Mouse (Mus musculus) liver, embryonic 16.5 days (tissue): ENCODE measurements around the gene Klhl2. TPM values are rescaled to one million over a fixed set of nuclear protein-coding genes. Genes with fewer than 3 reads are reported as not detected.
A peak's percentile ranks its signal among the peaks of the same experiment; 100 is the strongest.

Source experiments
- ATAC-seq: fragments of 200-750 bp; cut with Nextera tagmentation; 2 replicates; pipeline ENCODE4 v1.8.0; 2017; ENCODE audit warnings: low read depth, mild to moderate bottlenecking, moderate number of reproducible peaks, moderate library complexity
- H3K27ac ChIP-seq: fragments of 300-500 bp; sonication (generic); 2 replicates; pipeline ENCODE4 v1.5.1; 2014; ENCODE audit warnings: mild to moderate bottlenecking, low read length
- H3K27me3 ChIP-seq: fragments of 300-500 bp; sonication (generic); 2 replicates; pipeline ENCODE4 v1.6.1; 2014; ENCODE audit warnings: low read depth, low read length, mixed read lengths; ENCODE audit not compliant: control insufficient read depth, insufficient read depth
- H3K36me3 ChIP-seq: fragments of 300-500 bp; sonication (generic); 2 replicates; pipeline ENCODE4 v1.6.1; 2014; ENCODE audit warnings: mild to moderate bottlenecking; ENCODE audit not compliant: control insufficient read depth, insufficient read depth
- H3K4me1 ChIP-seq: fragments of 300-500 bp; sonication (generic); 2 replicates; pipeline ENCODE4 v1.6.1; 2014; ENCODE audit warnings: low read depth, low read length, mixed read lengths; ENCODE audit not compliant: control insufficient read depth
- H3K4me2 ChIP-seq: fragments of 300-500 bp; sonication (generic); 2 replicates; pipeline ENCODE4 v1.6.1; 2014; ENCODE audit warnings: low read depth, low read length, mixed read lengths
- H3K4me3 ChIP-seq: fragments of 300-500 bp; sonication (generic); 2 replicates; pipeline ENCODE4 v1.5.1; 2014; ENCODE audit warnings: low read depth, mild to moderate bottlenecking, low read length
- H3K9ac ChIP-seq: fragments of 300-500 bp; sonication (generic); 2 replicates; pipeline ENCODE4 v1.6.1; 2014; ENCODE audit warnings: low read depth, low read length
- H3K9me3 ChIP-seq: fragments of 300-500 bp; sonication (generic); replicated peaks from 2 replicates; pipeline ENCODE4 v1.6.1; 2016; ENCODE audit warnings: low read length; ENCODE audit not compliant: control insufficient read depth
- WGBS: fragments of 180-500 bp; shearing (Covaris S2); extraction: QIAGEN DNeasy Blood & Tissue Kit; methylation state at CpG from one replicate; pipeline ENCODE4 v1.1.7; 2014; ENCODE audit not compliant: insufficient replicate concordance; 5-methylcytosine and 5-hydroxymethylcytosine counted together
- polyA plus RNA-seq: library from polyadenylated mRNA; unstranded; fragments of >200 nt; fragmentation: Nextera tagmentation; extraction: Ambion mirVana; gene quantifications from 2 replicates; pipeline ENCODE4 v1.2.1, GENCODE M21; 2015

Gene Klhl2
- polyA plus RNA-seq, 1 experiment from 2014 or later, result 1.4 TPM

- WGBS, result 15% methylated on average over 1 of the region's 1 CpGs
- no peaks in the 10 kb centered on the region for H3K9me3 ChIP-seq
- ATAC-seq, result no peak
- no peak overlapping the region for H3K4me2 ChIP-seq
- H3K4me1 ChIP-seq, result no peaks in the 10 kb centered on the region
- no peaks in the 10 kb centered on the region for H3K36me3 ChIP-seq
- H3K4me3 ChIP-seq, result no peak overlapping the region
- H3K9ac ChIP-seq, result no peak overlapping the region
- no peak overlapping the region for H3K27ac ChIP-seq
- H3K27me3 ChIP-seq, result no peaks in the 10 kb centered on the region
Measured at GRCm38 (mm10) chr8:64711544-64711943, 138.3 kb downstream of the Klhl2 start.

GRCm38 (mm10) chr8:64707481-64707880 lies 142.3 kb downstream of the Klhl2 start:
- Histone ChIP-seq H3K4me3 (no peak overlapping the region), H3K9me3 (no peaks in the 10 kb centered on the region), H3K27me3 (no peaks in the 10 kb centered on the region), H3K36me3 (no peaks in the 10 kb centered on the region), H3K27ac (no peak overlapping the region), H3K4me2 (no peak overlapping the region), H3K9ac (no peak overlapping the region), H3K4me1 (no peaks in the 10 kb centered on the region)
- no peak for ATAC-seq

- WGBS, result 54% methylated on average over 1 of the region's 1 CpGs
- H3K9me3 ChIP-seq, result no peaks in the 10 kb centered on the region
- no peaks in the 10 kb centered on the region for H3K36me3 ChIP-seq
- ATAC-seq, result no peak
- no peak overlapping the region for H3K27ac ChIP-seq
- no peak overlapping the region for H3K4me3 ChIP-seq
- no peaks in the 10 kb centered on the region for H3K27me3 ChIP-seq
- no peak overlapping the region for H3K4me2 ChIP-seq
- no peaks in the 10 kb centered on the region for H3K4me1 ChIP-seq
- H3K9ac ChIP-seq, result no peak overlapping the region
Measured at GRCm38 (mm10) chr8:64703191-64703590, 146.6 kb downstream of the Klhl2 start.

- Histone ChIP-seq H3K36me3 (no peaks in the 10 kb centered on the region), H3K4me2 (peak within 1 kb of the TSS; percentile 57), H3K4me1 (no peaks in the 10 kb centered on the region), H3K4me3 (peak within 1 kb of the TSS; percentile 41), H3K27ac (no peak within 1 kb of the TSS), H3K9ac (no peak within 1 kb of the TSS), H3K9me3 (no peaks in the 10 kb centered on the region), H3K27me3 (peaks cover 30% of the 10 kb centered on the region)
- WGBS, result under 1% methylated on average over 49 of the region's 54 CpGs
- ATAC-seq, result peak; percentile 76
Measured at GRCm38 (mm10) chr8:64692651-64693201, 157.1 kb downstream of the Klhl2 start, which contains the start of gene Cpe. Cpe (minus strand) TSS chr8:64693054.

GRCm38 (mm10) chr8:64691591-64692401 lies 158.0 kb downstream of the Klhl2 start:
- Histone ChIP-seq H3K36me3 (no peaks in the 10 kb centered on the region), H3K27ac (no peak overlapping the region), H3K4me3 (no peak overlapping the region), H3K4me2 (no peak overlapping the region; the same call in 1 of the 2 replicates), H3K27me3 (peaks cover 30% of the 10 kb centered on the region), H3K4me1 (no peaks in the 10 kb centered on the region), H3K9me3 (no peaks in the 10 kb centered on the region), H3K9ac (no peak overlapping the region)
- 18% methylated on average over 16 of the region's 16 CpGs for whole genome bisulfite sequencing
- ATAC-seq, result no peak

GRCm38 (mm10) chr8:64690845-64691244 lies 159.0 kb downstream of the Klhl2 start:
- Histone ChIP-seq H3K4me1 (no peaks in the 10 kb centered on the region), H3K4me3 (no peak overlapping the region), H3K4me2 (no peak overlapping the region), H3K27ac (no peak overlapping the region), H3K36me3 (no peaks in the 10 kb centered on the region), H3K27me3 (peaks cover 30% of the 10 kb centered on the region), H3K9ac (no peak overlapping the region), H3K9me3 (no peaks in the 10 kb centered on the region)
- ATAC-seq, result no peak
- WGBS, result 68% methylated on average over 6 of the region's 6 CpGs

GRCm38 (mm10) chr8:64690306-64690705 lies 159.5 kb downstream of the Klhl2 start:
- no peak overlapping the region for H3K27ac ChIP-seq
- H3K4me1 ChIP-seq, result no peaks in the 10 kb centered on the region
- no peaks in the 10 kb centered on the region for H3K9me3 ChIP-seq
- ATAC-seq, result no peak
- H3K9ac ChIP-seq, result no peak overlapping the region
- H3K4me3 ChIP-seq, result no peak overlapping the region
- H3K27me3 ChIP-seq, result peaks cover 30% of the 10 kb centered on the region
- H3K4me2 ChIP-seq, result no peak overlapping the region
- no peaks in the 10 kb centered on the region for H3K36me3 ChIP-seq
- 63% methylated on average over 6 of the region's 6 CpGs for WGBS

Other genes with a start within 250 kb of the Klhl2 start
- 2.9 and 4.3 TPM in 2 replicates for gene Cpe, start 157.0 kb downstream of the Klhl2 start, polyA plus RNA-seq
- gene Msmo1, start 116.2 kb downstream of the Klhl2 start, polyA plus RNA-seq, result 111 and 135 TPM in 2 replicates
- 11.1 and 11.4 TPM in 2 replicates for gene Tmem192, start 97.2 kb upstream of the Klhl2 start, polyA plus RNA-seq
- not detected in 2 replicates for gene Trim75, start 137.8 kb upstream of the Klhl2 start, polyA plus RNA-seq
- not detected in 2 replicates for gene Trim61, start 168.5 kb upstream of the Klhl2 start, polyA plus RNA-seq
- gene Trim60, start 168.6 kb upstream of the Klhl2 start, polyA plus RNA-seq, result not detected in 2 replicates
- gene Apela, start 187.3 kb upstream of the Klhl2 start, polyA plus RNA-seq, result 0.12 and 0.13 TPM in 2 replicates
- not detected in 2 replicates for gene Gm10663, start 225.0 kb upstream of the Klhl2 start, polyA plus RNA-seq